Mouse (Mus musculus) kidney, embryonic 14.5 days (tissue): ENCODE results near the gene Zfp277. TPM values are rescaled to one million over a fixed set of nuclear protein-coding genes. Genes with fewer than 3 reads are reported as not detected.

Experiments
- ATAC-seq: fragments of 200-750 bp; cut with Nextera tagmentation; 2 replicates; pipeline ENCODE4 v1.8.0; 2017; ENCODE audit warnings: moderate number of reproducible peaks, mild to moderate bottlenecking, moderate TSS enrichment, moderate library complexity; ENCODE audit not compliant: low FRiP score, low TSS enrichment
- H3K27ac ChIP-seq: fragments of 300-500 bp; sonication (generic); 2 replicates; pipeline ENCODE4 v1.5.1; 2014; ENCODE audit warnings: low read depth, mild to moderate bottlenecking, low read length, moderate library complexity, mixed read lengths
- H3K27me3 ChIP-seq: fragments of 300-500 bp; sonication (generic); 2 replicates; pipeline ENCODE4 v1.6.1; 2014; ENCODE audit warnings: mild to moderate bottlenecking, low read length; ENCODE audit not compliant: control insufficient read depth, insufficient read depth
- H3K36me3 ChIP-seq: fragments of 300-500 bp; sonication (generic); 2 replicates; pipeline ENCODE4 v1.6.1; 2014; ENCODE audit warnings: low read length, mixed read lengths; ENCODE audit not compliant: control insufficient read depth, insufficient read depth
- H3K4me1 ChIP-seq: fragments of 300-500 bp; sonication (generic); 2 replicates; pipeline ENCODE4 v1.6.1; 2014; ENCODE audit warnings: low read length, mixed read lengths; ENCODE audit not compliant: control insufficient read depth, insufficient read depth
- H3K4me2 ChIP-seq: fragments of 300-500 bp; sonication (generic); replicated peaks from 2 replicates; pipeline ENCODE4 v1.6.1; 2014; ENCODE audit warnings: low read depth, mild to moderate bottlenecking, low read length
- H3K4me3 ChIP-seq: fragments of 300-500 bp; sonication (generic); 2 replicates; pipeline ENCODE4 v1.5.1; 2014; ENCODE audit warnings: mild to moderate bottlenecking, low read length
- H3K9ac ChIP-seq: fragments of 300-500 bp; sonication (generic); 2 replicates; pipeline ENCODE4 v1.6.1; 2014; ENCODE audit warnings: low read depth, mild to moderate bottlenecking, low read length, moderate library complexity
- H3K9me3 ChIP-seq: fragments of 300-500 bp; sonication (generic); 2 replicates; pipeline ENCODE4 v1.6.1; 2016; ENCODE audit warnings: low read length; ENCODE audit not compliant: control insufficient read depth
- WGBS: fragments of 180-500 bp; shearing (Covaris S2); extraction: QIAGEN DNeasy Blood & Tissue Kit; methylation state at CpG from one replicate; pipeline ENCODE4 v1.1.7; 2014; 5-methylcytosine and 5-hydroxymethylcytosine counted together
- polyA plus RNA-seq: library from polyadenylated mRNA; unstranded; fragments of >200 nt; fragmentation: Nextera tagmentation; extraction: Ambion mirVana; gene quantifications from 2 replicates; pipeline ENCODE4 v1.2.1, GENCODE M21; 2014

The Zfp277 gene
- polyA plus RNA-seq, 1 experiment from 2014 or later: 51.9 TPM

GRCm38 (mm10) chr12:40387786-40388185 lies 57.9 kb downstream of the Zfp277 start:
- no peak overlapping the region for H3K27ac ChIP-seq
- no peak overlapping the region for H3K4me3 ChIP-seq
- H3K27me3 ChIP-seq: no peaks in the 10 kb centered on the region
- no peaks in the 10 kb centered on the region for H3K9me3 ChIP-seq
- no peaks in the 10 kb centered on the region for H3K4me1 ChIP-seq
- WGBS: 68% methylated on average over 5 of the region's 5 CpGs
- no peak overlapping the region for H3K9ac ChIP-seq
- no peak overlapping the region for H3K4me2 ChIP-seq
- H3K36me3 ChIP-seq: no peaks in the 10 kb centered on the region
- no peak for ATAC-seq

DNA sequence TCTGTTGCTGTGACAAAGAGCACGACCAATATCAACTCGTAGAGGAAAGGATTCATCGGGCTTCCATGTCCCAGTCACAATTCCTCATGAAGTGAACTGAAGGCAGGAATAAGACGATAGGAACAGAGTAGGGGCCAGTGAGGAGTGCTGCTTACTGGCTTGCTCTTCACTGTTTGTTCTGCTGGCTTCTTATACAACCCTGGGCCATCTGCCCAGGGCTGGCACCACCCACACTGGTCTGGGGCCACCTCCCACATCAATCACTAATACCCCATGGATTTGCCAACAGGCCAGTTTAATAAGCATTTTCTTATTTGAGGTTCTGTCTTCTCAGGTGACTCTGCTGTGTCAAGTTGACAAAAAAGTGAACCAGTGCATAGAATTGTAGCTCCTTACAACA lies 60.4 kb downstream of the Zfp277 start:
- Histone ChIP-seq H3K4me3 (no peak overlapping the region), H3K36me3 (no peaks in the 10 kb centered on the region), H3K27ac (no peak overlapping the region), H3K9ac (no peak overlapping the region), H3K4me2 (no peak overlapping the region), H3K9me3 (no peaks in the 10 kb centered on the region), H3K27me3 (no peaks in the 10 kb centered on the region), H3K4me1 (no peaks in the 10 kb centered on the region)
- ATAC-seq: no peak
- 97% methylated on average over 4 of the region's 4 CpGs for WGBS

DNA sequence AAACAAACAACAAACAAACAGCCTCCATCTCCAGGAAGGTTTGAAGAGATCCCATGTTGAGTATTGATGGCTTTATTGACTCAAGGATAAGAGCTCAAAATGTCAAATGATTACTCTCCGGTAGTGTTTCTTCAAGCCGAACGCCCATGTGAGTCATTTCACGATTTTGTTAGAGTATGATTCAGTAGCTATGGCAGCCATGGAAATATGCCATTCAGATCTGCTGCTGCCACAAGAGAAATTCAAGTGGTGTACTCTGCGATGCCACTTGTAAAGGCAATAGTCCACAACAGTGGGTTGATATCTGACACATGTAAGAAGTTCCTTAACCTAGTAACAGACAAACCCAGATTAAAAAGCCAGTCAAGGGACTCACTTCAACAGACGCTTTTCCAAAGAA lies 62.0 kb downstream of the Zfp277 start:
- Histone ChIP-seq H3K27me3 (no peaks in the 10 kb centered on the region), H3K9ac (no peak overlapping the region), H3K36me3 (no peaks in the 10 kb centered on the region), H3K27ac (no peak overlapping the region), H3K4me3 (no peak overlapping the region), H3K9me3 (no peaks in the 10 kb centered on the region), H3K4me1 (no peaks in the 10 kb centered on the region), H3K4me2 (no peak overlapping the region)
- 94% methylated on average over 6 of the region's 6 CpGs for WGBS
- ATAC-seq: no peak

DNA sequence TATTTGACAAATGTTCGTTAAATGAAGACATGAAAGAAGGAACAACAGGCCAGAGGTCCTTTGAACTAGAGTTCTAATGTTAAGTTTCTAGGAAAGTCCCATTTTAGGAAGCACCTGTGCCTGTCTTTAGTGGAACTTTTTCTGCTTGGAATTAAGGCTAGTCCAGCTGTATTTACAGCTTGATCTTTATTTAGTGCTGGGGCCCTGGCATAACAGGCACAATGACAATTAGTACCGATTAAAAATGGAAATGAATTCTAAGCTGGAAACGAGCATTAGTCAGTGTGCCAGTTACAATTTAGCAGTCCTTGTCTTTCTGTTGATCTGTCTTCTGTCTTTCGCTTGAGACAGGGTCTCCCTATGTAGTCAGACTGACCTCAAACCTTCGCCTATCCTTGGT lies 63.2 kb downstream of the Zfp277 start:
- H3K9me3 ChIP-seq: no peaks in the 10 kb centered on the region
- H3K4me2 ChIP-seq: no peak overlapping the region
- no peak overlapping the region for H3K9ac ChIP-seq
- WGBS: 86% methylated on average over 5 of the region's 5 CpGs
- no peak overlapping the region for H3K27ac ChIP-seq
- no peak for ATAC-seq
- H3K36me3 ChIP-seq: no peaks in the 10 kb centered on the region; the same call in 1 of the 2 replicates
- no peaks in the 10 kb centered on the region for H3K27me3 ChIP-seq
- H3K4me1 ChIP-seq: no peaks in the 10 kb centered on the region
- H3K4me3 ChIP-seq: no peak overlapping the region

DNA sequence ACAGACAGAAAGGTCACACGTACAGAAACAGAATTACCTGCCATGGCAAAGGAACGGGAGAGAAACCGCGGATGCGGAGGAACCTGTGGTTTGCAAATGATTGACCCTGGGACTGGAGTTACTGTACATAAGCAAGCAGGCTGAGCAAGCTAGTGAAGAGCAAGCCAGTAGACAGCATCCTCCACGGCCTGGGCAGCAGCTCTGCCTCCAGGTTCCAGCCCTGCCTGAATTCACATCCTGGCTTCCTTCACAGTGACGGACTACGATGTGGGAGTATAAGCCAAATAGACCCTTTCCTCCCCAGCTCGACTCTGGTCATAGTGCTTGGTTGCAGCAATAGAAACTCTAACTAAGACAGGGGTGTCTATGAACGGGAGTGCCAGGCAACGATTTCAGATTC lies 63.9 kb downstream of the Zfp277 start:
- Histone ChIP-seq H3K9ac (no peak overlapping the region), H3K9me3 (no peaks in the 10 kb centered on the region), H3K36me3 (no peaks in the 10 kb centered on the region; the same call in 1 of the 2 replicates), H3K4me1 (no peaks in the 10 kb centered on the region), H3K27ac (no peak overlapping the region), H3K4me3 (no peak overlapping the region), H3K4me2 (no peak overlapping the region), H3K27me3 (no peaks in the 10 kb centered on the region)
- no peak for ATAC-seq
- 63% methylated on average over 11 of the region's 11 CpGs for WGBS

GRCm38 (mm10) chr12:40381173-40381801 lies 64.4 kb downstream of the Zfp277 start:
- no peak overlapping the region for H3K27ac ChIP-seq
- H3K36me3 ChIP-seq: no peaks in the 10 kb centered on the region; the same call in 1 of the 2 replicates
- no peak overlapping the region for H3K9ac ChIP-seq
- no peak overlapping the region for H3K4me2 ChIP-seq
- no peaks in the 10 kb centered on the region for H3K27me3 ChIP-seq
- ATAC-seq: no peak
- no peak overlapping the region for H3K4me3 ChIP-seq
- no peaks in the 10 kb centered on the region for H3K9me3 ChIP-seq
- WGBS: 83% methylated on average over 10 of the region's 10 CpGs
- no peaks in the 10 kb centered on the region for H3K4me1 ChIP-seq

DNA sequence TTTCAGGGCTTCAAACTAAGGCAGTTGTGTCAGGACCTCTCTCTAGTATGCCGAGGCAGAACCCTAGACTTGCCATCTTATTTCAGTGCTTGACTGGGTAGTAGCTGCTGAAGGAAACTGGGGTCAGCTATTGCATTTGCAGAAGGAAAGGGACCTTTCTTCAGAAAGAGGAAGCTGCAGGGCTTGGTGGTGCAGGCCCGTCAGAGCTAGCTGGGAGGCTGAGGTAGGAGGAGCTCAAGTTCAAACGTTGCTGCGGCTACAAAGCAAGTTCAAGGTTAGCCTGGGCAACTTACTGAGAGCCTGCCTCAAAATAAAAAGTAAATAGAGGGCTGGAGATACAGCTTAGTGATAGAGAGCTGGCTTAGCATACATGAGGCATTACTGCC lies 66.2 kb downstream of the Zfp277 start:
- Histone ChIP-seq H3K4me3 (no peak overlapping the region), H3K27ac (no peak overlapping the region), H3K4me2 (no peak overlapping the region), H3K9ac (no peak overlapping the region), H3K4me1 (no peaks in the 10 kb centered on the region), H3K27me3 (no peaks in the 10 kb centered on the region), H3K9me3 (no peaks in the 10 kb centered on the region), H3K36me3 (no peaks in the 10 kb centered on the region; the same call in 1 of the 2 replicates)
- no peak for ATAC-seq
- 75% methylated on average over 4 of the region's 4 CpGs for WGBS

- WGBS: 92% methylated on average over 17 of the region's 17 CpGs
- no peak overlapping the region for H3K9ac ChIP-seq
- no peaks in the 10 kb centered on the region for H3K27me3 ChIP-seq
- ATAC-seq: no peak
- no peaks in the 10 kb centered on the region for H3K4me1 ChIP-seq
- H3K9me3 ChIP-seq: no peaks in the 10 kb centered on the region
- H3K4me2 ChIP-seq: no peak overlapping the region
- no peak overlapping the region for H3K27ac ChIP-seq
- no peak overlapping the region for H3K4me3 ChIP-seq
- H3K36me3 ChIP-seq: no peaks in the 10 kb centered on the region; the same call in 1 of the 2 replicates
These were observed 66.8 kb downstream of the Zfp277 start for GRCm38 (mm10) chr12:40378621-40379537.

GRCm38 (mm10) chr12:40351879-40352278 lies 93.8 kb downstream of the Zfp277 start:
- Histone ChIP-seq H3K4me2 (no peak overlapping the region), H3K4me3 (no peak overlapping the region), H3K9ac (no peak overlapping the region), H3K9me3 (no peaks in the 10 kb centered on the region), H3K27me3 (no peaks in the 10 kb centered on the region), H3K4me1 (no peaks in the 10 kb centered on the region), H3K36me3 (no peaks in the 10 kb centered on the region), H3K27ac (no peak overlapping the region)
- no peak for ATAC-seq
- 94% methylated on average over 3 of the region's 3 CpGs for WGBS
